Mouse (Mus musculus) lung, postnatal 0 days (tissue): ENCODE data around the gene Cacybp. TPM values are rescaled to one million over a fixed set of nuclear protein-coding genes. Genes with fewer than 3 reads are reported as not detected.

Source experiments
- ATAC-seq: fragments of 200-750 bp; cut with Nextera tagmentation; 2 replicates; pipeline ENCODE4 v1.8.0; 2017; ENCODE audit warnings: moderate library complexity
- DNase-seq: peaks from one replicate; pipeline ENCODE4 v3.0.0-alpha.2; 2016; ENCODE audit warnings: low spot score
- H3K27ac ChIP-seq: fragments of 300-500 bp; sonication (generic); 2 replicates; pipeline ENCODE4 v1.5.1; 2014; ENCODE audit warnings: antibody characterized with exemption, mild to moderate bottlenecking, low read length, mixed read lengths
- H3K27me3 ChIP-seq: fragments of 300-500 bp; sonication (generic); replicated peaks from 2 replicates; pipeline ENCODE4 v1.6.1; 2014; ENCODE audit warnings: low read length, mixed read lengths; ENCODE audit not compliant: insufficient read depth
- H3K36me3 ChIP-seq: fragments of 300-500 bp; sonication (generic); 2 replicates; pipeline ENCODE4 v1.6.1; 2014; ENCODE audit warnings: low read length, mixed read lengths; ENCODE audit not compliant: insufficient read depth
- H3K4me1 ChIP-seq: fragments of 300-500 bp; sonication (generic); 2 replicates; pipeline ENCODE4 v1.6.1; 2014; ENCODE audit warnings: antibody characterized with exemption, low read depth, low read length, mixed read lengths; ENCODE audit not compliant: insufficient read depth
- H3K4me2 ChIP-seq: fragments of 300-500 bp; sonication (generic); replicated peaks from 2 replicates; pipeline ENCODE4 v1.6.1; 2014; ENCODE audit warnings: low read depth, mild to moderate bottlenecking, low read length, moderate library complexity, mixed read lengths
- H3K4me3 ChIP-seq: fragments of 300-500 bp; sonication (generic); 2 replicates; pipeline ENCODE4 v1.5.1; 2014; ENCODE audit warnings: low read depth, low read length
- H3K9ac ChIP-seq: fragments of 300-500 bp; sonication (generic); replicated peaks from 2 replicates; pipeline ENCODE4 v1.6.1; 2014; ENCODE audit warnings: low read depth, mild to moderate bottlenecking
- H3K9me3 ChIP-seq: fragments of 300-500 bp; sonication (generic); 2 replicates; pipeline ENCODE4 v1.6.1; 2016; ENCODE audit warnings: low read length, mixed read lengths
- CTCF ChIP-seq: IDR thresholded peaks from 2 replicates; pipeline ENCODE4 v1.5.1; 2016; ENCODE audit warnings: antibody characterized with exemption, mild to moderate bottlenecking
- EP300 ChIP-seq: IDR thresholded peaks from 2 replicates; pipeline ENCODE4 v1.6.1; 2016; ENCODE audit warnings: antibody characterized with exemption, mild to moderate bottlenecking, control low read depth
- whole genome bisulfite sequencing: fragments of 180-500 bp; shearing (Covaris S2); extraction: QIAGEN DNeasy Blood & Tissue Kit; methylation state at CpG from one replicate; pipeline ENCODE4 v1.1.7; 2014; 5-methylcytosine and 5-hydroxymethylcytosine counted together
- polyA plus RNA-seq: library from polyadenylated mRNA; unstranded; fragments of >200 nt; fragmentation: Nextera tagmentation; extraction: Ambion mirVana; gene quantifications from 2 replicates; pipeline ENCODE4 v1.2.1, GENCODE M21; 2015

Cacybp gene
- polyA plus RNA-seq, 1 experiment from 2014 or later, result 82.5 TPM

GRCm38 (mm10) chr1:160244689-160245088 lies 32.0 kb upstream of the Cacybp start:
- no peak for ATAC-seq
- Histone ChIP-seq H3K4me1 (no peaks in the 10 kb centered on the region), H3K4me2 (no peak overlapping the region), H3K27ac (no peak overlapping the region), H3K36me3 (no peaks in the 10 kb centered on the region), H3K4me3 (no peak overlapping the region), H3K27me3 (no peaks in the 10 kb centered on the region), H3K9me3 (no peaks in the 10 kb centered on the region), H3K9ac (no peak overlapping the region)
- 89% methylated on average over 5 of the region's 5 CpGs for WGBS
- no peak for DNase-seq
- TF ChIP-seq CTCF (no peak), EP300 (no peak)

GRCm38 (mm10) chr1:160240091-160240490 lies 27.4 kb upstream of the Cacybp start:
- 92% methylated on average over 2 of the region's 2 CpGs for WGBS
- no peak overlapping the region for H3K9ac ChIP-seq
- no peak for ATAC-seq

GRCm38 (mm10) chr1:160238852-160239443 lies 26.3 kb upstream of the Cacybp start:
- no peaks in the 10 kb centered on the region for H3K36me3 ChIP-seq
- no peak for TF ChIP-seq EP300
- TF ChIP-seq CTCF, result no peak
- H3K4me3 ChIP-seq, result no peak overlapping the region
- no peaks in the 10 kb centered on the region for H3K27me3 ChIP-seq
- no peak overlapping the region for H3K27ac ChIP-seq
- H3K9ac ChIP-seq, result no peak overlapping the region
- DNase-seq (no peak), ATAC-seq (no peak)
- WGBS, result 79% methylated on average over 1 of the region's 1 CpGs
- H3K4me1 ChIP-seq, result peaks cover 4% of the 10 kb centered on the region; the same call in 1 of the 2 replicates
- H3K4me2 ChIP-seq, result no peak overlapping the region
- no peaks in the 10 kb centered on the region for H3K9me3 ChIP-seq

More at GRCm38 (mm10) chr1:160240091-160240490, 27.4 kb upstream of the Cacybp start:
- Histone ChIP-seq H3K27ac (no peak overlapping the region), H3K9me3 (no peaks in the 10 kb centered on the region), H3K27me3 (no peaks in the 10 kb centered on the region), H3K4me2 (no peak overlapping the region), H3K36me3 (no peaks in the 10 kb centered on the region), H3K4me1 (no peaks in the 10 kb centered on the region), H3K4me3 (no peak overlapping the region)
- DNase-seq, result no peak
- TF ChIP-seq EP300 (no peak), CTCF (no peak)

GRCm38 (mm10) chr1:160237981-160238380 lies 25.3 kb upstream of the Cacybp start:
- 89% methylated on average over 2 of the region's 2 CpGs for WGBS
- Histone ChIP-seq H3K4me1 (peaks cover 4% of the 10 kb centered on the region; the same call in 1 of the 2 replicates), H3K36me3 (no peaks in the 10 kb centered on the region), H3K9ac (no peak overlapping the region), H3K27ac (no peak overlapping the region), H3K4me3 (no peak overlapping the region), H3K4me2 (no peak overlapping the region), H3K9me3 (no peaks in the 10 kb centered on the region), H3K27me3 (no peaks in the 10 kb centered on the region)
- TF ChIP-seq EP300 (no peak), CTCF (no peak)
- no peak for DNase-seq
- ATAC-seq, result no peak

GRCm38 (mm10) chr1:160233921-160234320 lies 21.2 kb upstream of the Cacybp start:
- Histone ChIP-seq H3K27me3 (no peaks in the 10 kb centered on the region), H3K27ac (peak overlapping the region; percentile 43), H3K9ac (no peak overlapping the region), H3K4me1 (peaks cover 4% of the 10 kb centered on the region; the same call in 1 of the 2 replicates), H3K36me3 (no peaks in the 10 kb centered on the region), H3K9me3 (no peaks in the 10 kb centered on the region), H3K4me3 (no peak overlapping the region), H3K4me2 (no peak overlapping the region)
- DNase-seq (peak; percentile 69), ATAC-seq (peak; percentile 74)
- TF ChIP-seq EP300 (no peak), CTCF (no peak)

GRCm38 (mm10) chr1:160232113-160232512 lies 19.4 kb upstream of the Cacybp start:
- Histone ChIP-seq H3K4me1 (peaks cover 4% of the 10 kb centered on the region; the same call in 1 of the 2 replicates), H3K4me2 (no peak overlapping the region), H3K4me3 (no peak overlapping the region), H3K9me3 (no peaks in the 10 kb centered on the region), H3K27me3 (no peaks in the 10 kb centered on the region), H3K36me3 (no peaks in the 10 kb centered on the region), H3K27ac (no peak overlapping the region), H3K9ac (no peak overlapping the region)
- no peak for TF ChIP-seq CTCF
- no peak for TF ChIP-seq EP300
- DNase-seq (no peak), ATAC-seq (no peak)
- 90% methylated on average over 3 of the region's 3 CpGs for WGBS
